Mouse (Mus musculus) heart, adult 2 months (tissue): ENCODE data around the gene Gm9944.

Source experiments
- CTCF ChIP-seq: fragments of 200-600 bp; IDR thresholded peaks from 2 replicates; pipeline ENCODE4 v1.8.1; 2022; ENCODE audit warnings: antibody characterized with exemption, mild to moderate bottlenecking, moderate library complexity
- EP300 ChIP-seq: fragments of 200-500 bp; IDR thresholded peaks from 2 replicates; pipeline ENCODE4 v1.6.1; 2011; ENCODE audit warnings: low read depth, low read length, control low read depth; ENCODE audit not compliant: insufficient read depth

- no peak for TF ChIP-seq CTCF
- no peak for TF ChIP-seq EP300
These were observed 19.9 kb downstream of the Gm9944 start for GRCm38 (mm10) chr4:144433216-144433615.
